Mouse (Mus musculus): ENCODE measurements around the gene Sox1. TPM values are rescaled to one million over a fixed set of nuclear protein-coding genes. Genes with fewer than 3 reads are reported as not detected.

The Sox1 gene
- polyA plus RNA-seq, 1 experiment from 2014 or later, result not detected

DNA sequence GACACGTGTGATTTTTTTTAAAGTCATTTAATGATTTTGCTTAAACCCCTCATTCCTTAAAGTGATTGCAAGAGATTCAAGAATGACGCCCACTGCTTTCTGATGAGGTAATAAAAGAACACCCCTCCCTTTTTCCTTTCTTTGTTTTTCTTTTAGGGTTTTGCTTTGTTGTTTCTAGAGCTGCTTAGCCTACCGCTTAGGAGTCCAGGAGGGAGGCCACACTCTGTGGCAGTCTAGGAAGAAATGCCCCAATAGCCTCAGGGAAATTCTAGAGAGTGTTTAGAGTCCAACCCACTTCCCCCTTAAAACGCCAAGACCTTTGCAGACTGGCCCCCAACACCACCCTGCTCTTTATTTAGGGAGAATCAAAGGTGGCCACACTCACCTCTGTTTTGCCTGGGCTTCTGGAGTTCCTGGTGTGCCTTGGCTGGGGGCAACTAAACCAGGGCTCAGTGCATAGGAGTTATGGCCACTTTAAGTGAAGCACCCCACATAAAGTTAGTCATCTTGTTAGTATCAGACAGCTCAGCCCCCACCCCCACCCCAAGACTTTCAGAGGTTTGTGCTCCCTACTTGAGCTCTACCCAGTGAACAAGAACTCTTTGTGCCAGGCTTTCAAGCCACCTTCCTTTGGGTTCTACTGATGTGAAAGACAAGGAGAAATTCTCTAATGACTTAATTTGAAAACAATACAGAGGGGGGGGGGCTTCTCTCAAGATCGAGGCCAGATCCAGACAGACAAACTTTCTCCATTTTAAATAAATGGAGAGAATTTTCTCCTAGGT lies 4.5 kb downstream of the Sox1 start:
- no peaks in the 10 kb centered on the region for H3K36me3 ChIP-seq (ENCODE audit: insufficient read depth, low read length)
- H3K4me3 ChIP-seq (replicated peaks; ENCODE audit: low read depth, low read length), result no peak overlapping the region
- no peak overlapping the region for H3K9ac ChIP-seq (ENCODE audit: low read depth, low read length)
- no peak overlapping the region for H3K27ac ChIP-seq
- DNase-seq (ENCODE audit: low spot score), result no peak
- TF ChIP-seq CTCF (IDR thresholded peaks at IDR 0.05; ENCODE audit: low read depth), result no peak
- no peak overlapping the region for H3K4me2 ChIP-seq (ENCODE audit: low read length)
- peaks cover 95% of the 10 kb centered on the region for H3K27me3 ChIP-seq (ENCODE audit: insufficient read depth, low read length)
- no peaks in the 10 kb centered on the region for H3K9me3 ChIP-seq (replicated peaks; ENCODE audit: low read length)
- WGBS, result 3% methylated on average over 5 of the region's 5 CpGs
- H3K4me1 ChIP-seq (replicated peaks; ENCODE audit: insufficient read depth, low read length), result peaks cover 16% of the 10 kb centered on the region; the same call in 1 of the 2 replicates
- ATAC-seq (replicated peaks; ENCODE audit: low FRiP score, low read depth), result no peak

DNA sequence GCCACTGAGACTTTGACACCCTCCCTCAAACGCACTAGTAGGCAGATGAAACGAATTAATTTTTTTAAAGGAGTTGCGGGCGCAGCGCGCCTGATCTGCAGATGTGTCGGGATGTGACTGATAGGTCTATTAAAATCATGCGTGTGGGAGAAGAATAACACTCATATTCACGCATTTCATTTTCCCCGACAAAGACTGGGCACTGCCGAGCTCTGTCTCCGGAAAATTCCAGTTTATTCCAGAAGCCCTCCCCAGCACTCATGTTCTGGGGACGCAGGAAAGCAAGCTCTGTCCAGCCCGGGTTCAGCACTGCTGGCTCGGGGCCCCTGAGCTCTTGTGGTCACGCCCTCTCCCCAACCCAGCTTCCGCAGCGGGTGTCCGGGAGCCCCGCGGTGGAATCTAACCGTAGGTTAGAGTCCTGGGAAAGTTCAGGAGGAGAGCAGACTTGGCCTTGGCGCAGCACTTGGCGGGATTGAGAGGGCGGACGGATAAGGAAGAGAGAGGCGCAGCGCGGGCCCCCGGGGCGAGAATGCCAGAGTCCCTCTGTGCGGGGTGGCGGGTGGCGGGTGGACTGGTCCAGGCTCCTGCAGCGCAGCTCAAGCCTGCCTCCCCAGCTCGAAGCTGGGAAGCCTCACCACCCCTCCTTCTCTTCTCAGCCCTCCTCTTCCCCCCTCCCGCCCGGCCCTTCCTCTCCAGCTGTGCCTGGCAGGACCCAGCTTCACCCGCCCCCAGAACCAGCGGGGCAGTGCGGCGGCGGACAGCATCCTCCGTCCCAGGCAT lies 5.7 kb downstream of the Sox1 start:
- peaks cover 92% of the 10 kb centered on the region for H3K27me3 ChIP-seq (ENCODE audit: insufficient read depth, low read length)
- no peak overlapping the region for H3K4me3 ChIP-seq (replicated peaks; ENCODE audit: low read depth, low read length)
- 0 out of 2 replicates have a peak overlapping the region, but pooled peaks have one; percentile 0 for H3K4me2 ChIP-seq (ENCODE audit: low read length)
- H3K36me3 ChIP-seq (ENCODE audit: insufficient read depth, low read length), result no peaks in the 10 kb centered on the region
- no peak for TF ChIP-seq CTCF (IDR thresholded peaks at IDR 0.05; ENCODE audit: low read depth)
- H3K4me1 ChIP-seq (replicated peaks; ENCODE audit: insufficient read depth, low read length), result peaks cover 10% of the 10 kb centered on the region; the same call in 1 of the 2 replicates
- WGBS, result under 1% methylated on average over 43 of the region's 44 CpGs
- no peak overlapping the region for H3K9ac ChIP-seq (ENCODE audit: low read depth, low read length)
- no peak overlapping the region for H3K27ac ChIP-seq
- DNase-seq (ENCODE audit: low spot score) (no peak), ATAC-seq (replicated peaks; ENCODE audit: low FRiP score, low read depth) (no peak)
- H3K9me3 ChIP-seq (replicated peaks; ENCODE audit: low read length), result no peaks in the 10 kb centered on the region

DNA sequence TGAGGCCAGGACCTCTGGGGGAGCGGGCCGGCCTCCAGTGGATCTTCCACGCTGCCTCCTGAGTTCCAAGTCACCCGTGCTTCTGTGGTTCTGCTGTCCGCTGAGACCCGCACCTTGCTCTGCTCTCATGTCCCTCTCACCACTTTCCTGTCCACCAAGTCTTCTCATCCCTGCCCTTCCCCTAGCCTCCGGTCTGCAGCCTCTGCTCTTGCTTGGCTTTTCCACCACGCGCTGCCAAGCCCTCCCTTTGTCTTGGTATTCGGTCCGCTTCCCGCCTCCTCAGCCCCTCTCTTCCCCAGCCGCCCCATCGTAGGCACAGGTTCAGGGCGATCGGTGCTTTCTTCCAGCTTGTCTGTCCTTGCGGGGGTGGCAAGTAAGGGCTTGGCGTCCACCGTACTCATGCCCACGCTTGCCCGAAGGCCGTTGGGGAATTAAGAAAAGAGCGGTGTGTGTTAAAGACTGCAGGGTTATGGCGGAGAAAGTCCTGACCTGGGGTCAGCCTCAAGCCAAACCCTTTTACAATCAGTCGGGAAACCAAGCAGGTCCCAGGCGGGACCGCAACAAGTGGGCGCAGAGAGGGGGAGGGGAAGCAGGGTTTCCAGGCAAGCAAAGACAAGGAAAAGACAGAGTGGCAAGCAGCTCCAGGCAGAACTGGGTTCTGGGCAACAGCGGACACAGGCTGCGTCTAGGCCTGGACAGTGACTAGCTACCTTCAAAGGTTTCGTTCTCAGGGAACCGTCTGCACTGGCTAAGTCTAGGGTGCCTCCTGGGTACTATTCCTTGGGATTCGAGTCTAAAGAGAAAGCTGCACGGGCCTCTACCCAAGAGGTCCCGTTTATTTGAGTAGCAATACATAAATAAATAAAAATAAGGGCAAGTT lies 6.5 kb downstream of the Sox1 start:
- Histone ChIP-seq H3K27ac (no peak overlapping the region), H3K9ac (ENCODE audit: low read depth, low read length) (no peak overlapping the region), H3K9me3 (replicated peaks; ENCODE audit: low read length) (no peaks in the 10 kb centered on the region), H3K36me3 (ENCODE audit: insufficient read depth, low read length) (no peaks in the 10 kb centered on the region), H3K4me1 (replicated peaks; ENCODE audit: insufficient read depth, low read length) (peaks cover 8% of the 10 kb centered on the region; the same call in 1 of the 2 replicates), H3K4me2 (ENCODE audit: low read length) (no peak overlapping the region), H3K27me3 (ENCODE audit: insufficient read depth, low read length) (peaks cover 92% of the 10 kb centered on the region), H3K4me3 (replicated peaks; ENCODE audit: low read depth, low read length) (no peak overlapping the region)
- under 1% methylated on average over 35 of the region's 35 CpGs for WGBS
- no peak for TF ChIP-seq CTCF (IDR thresholded peaks at IDR 0.05; ENCODE audit: low read depth)
- ATAC-seq (replicated peaks; ENCODE audit: low FRiP score, low read depth) (no peak), DNase-seq (ENCODE audit: low spot score) (no peak)

DNA sequence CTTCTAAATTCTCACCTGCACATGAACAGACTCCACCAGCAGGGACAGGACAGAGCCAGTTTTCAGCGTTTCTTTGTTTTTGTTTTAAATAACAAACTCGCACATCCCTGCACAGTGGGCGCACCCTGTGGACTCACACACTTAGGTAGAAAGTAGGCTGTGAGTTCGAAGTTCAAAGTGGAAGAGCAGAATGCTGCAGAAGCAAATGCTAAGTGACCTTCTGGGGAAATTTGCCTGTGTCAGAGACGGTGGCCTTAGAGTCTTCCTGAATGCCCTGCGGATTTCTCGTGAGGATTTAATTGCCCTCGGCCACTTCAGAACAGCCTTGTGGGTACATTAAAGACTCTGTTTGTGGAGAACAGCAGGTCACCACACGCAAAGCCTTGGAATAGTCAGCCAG lies 7.6 kb downstream of the Sox1 start:
- TF ChIP-seq CTCF (IDR thresholded peaks at IDR 0.05; ENCODE audit: low read depth), result no peak
- ATAC-seq (replicated peaks; ENCODE audit: low FRiP score, low read depth) (no peak), DNase-seq (ENCODE audit: low spot score) (no peak)
- 4% methylated on average over 9 of the region's 9 CpGs for WGBS
- no peaks in the 10 kb centered on the region for H3K4me1 ChIP-seq (replicated peaks; ENCODE audit: insufficient read depth, low read length)
- H3K4me3 ChIP-seq (replicated peaks; ENCODE audit: low read depth, low read length), result no peak overlapping the region
- no peaks in the 10 kb centered on the region for H3K36me3 ChIP-seq (ENCODE audit: insufficient read depth, low read length)
- no peaks in the 10 kb centered on the region for H3K9me3 ChIP-seq (replicated peaks; ENCODE audit: low read length)
- no peak overlapping the region for H3K9ac ChIP-seq (ENCODE audit: low read depth, low read length)
- H3K4me2 ChIP-seq (ENCODE audit: low read length), result no peak overlapping the region
- H3K27ac ChIP-seq, result no peak overlapping the region
- peaks cover 88% of the 10 kb centered on the region for H3K27me3 ChIP-seq (ENCODE audit: insufficient read depth, low read length)

DNA sequence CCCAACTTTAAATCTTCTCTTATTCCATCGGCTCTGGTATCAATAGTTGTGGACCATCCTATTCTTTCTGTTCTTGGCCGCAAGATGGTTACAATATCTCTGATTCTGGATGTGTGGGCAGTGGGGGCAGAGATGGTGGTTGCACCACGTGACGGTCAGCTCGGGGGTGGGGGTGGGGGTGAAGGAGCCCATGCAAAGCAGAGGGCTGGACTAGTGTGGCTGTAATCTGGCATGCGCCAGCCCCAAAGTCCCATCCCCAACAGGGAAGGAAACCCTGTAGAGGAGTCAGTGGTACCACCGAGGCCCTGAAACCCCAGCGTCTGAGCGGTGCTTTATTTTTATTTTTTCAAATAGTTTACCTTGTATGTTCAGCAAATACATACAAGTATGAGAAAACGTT lies 12.9 kb downstream of the Sox1 start:
- ATAC-seq (replicated peaks; ENCODE audit: low FRiP score, low read depth) (no peak), DNase-seq (ENCODE audit: low spot score) (no peak)
- no peaks in the 10 kb centered on the region for H3K4me1 ChIP-seq (replicated peaks; ENCODE audit: insufficient read depth, low read length)
- H3K4me3 ChIP-seq (replicated peaks; ENCODE audit: low read depth, low read length), result no peak overlapping the region
- no peaks in the 10 kb centered on the region for H3K36me3 ChIP-seq (ENCODE audit: insufficient read depth, low read length)
- no peak for TF ChIP-seq CTCF (IDR thresholded peaks at IDR 0.05; ENCODE audit: low read depth)
- no peak overlapping the region for H3K4me2 ChIP-seq (ENCODE audit: low read length)
- no peaks in the 10 kb centered on the region for H3K9me3 ChIP-seq (replicated peaks; ENCODE audit: low read length)
- WGBS, result 27% methylated on average over 10 of the region's 10 CpGs
- no peak overlapping the region for H3K9ac ChIP-seq (ENCODE audit: low read depth, low read length)
- peaks cover 49% of the 10 kb centered on the region for H3K27me3 ChIP-seq (ENCODE audit: insufficient read depth, low read length)
- H3K27ac ChIP-seq, result no peak overlapping the region

DNA sequence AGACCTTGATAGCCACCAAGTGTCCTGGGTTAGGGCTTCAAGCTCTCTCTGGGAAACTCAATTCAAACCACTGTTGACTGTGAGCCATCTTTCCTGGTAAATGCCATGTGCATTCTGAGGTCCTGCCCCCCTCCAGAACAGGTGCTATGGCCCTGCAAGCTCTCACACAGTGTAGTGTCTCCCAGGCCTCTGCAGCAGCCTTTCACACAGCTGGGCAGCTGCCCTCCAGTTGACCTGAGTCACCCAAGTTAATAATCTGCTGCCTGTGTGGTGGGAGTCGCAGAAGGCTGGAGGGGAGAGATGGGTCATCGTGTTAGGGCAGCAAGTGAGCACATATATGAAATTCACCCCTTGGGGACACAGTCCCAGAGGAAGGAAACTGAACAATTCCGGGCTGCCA lies 14.9 kb downstream of the Sox1 start:
- Histone ChIP-seq H3K27me3 (ENCODE audit: insufficient read depth, low read length) (peaks cover 29% of the 10 kb centered on the region), H3K36me3 (ENCODE audit: insufficient read depth, low read length) (no peaks in the 10 kb centered on the region), H3K27ac (no peak overlapping the region), H3K4me3 (replicated peaks; ENCODE audit: low read depth, low read length) (no peak overlapping the region), H3K9me3 (replicated peaks; ENCODE audit: low read length) (no peaks in the 10 kb centered on the region), H3K9ac (ENCODE audit: low read depth, low read length) (no peak overlapping the region), H3K4me2 (ENCODE audit: low read length) (no peak overlapping the region), H3K4me1 (replicated peaks; ENCODE audit: insufficient read depth, low read length) (no peaks in the 10 kb centered on the region)
- ATAC-seq (replicated peaks; ENCODE audit: low FRiP score, low read depth), result peak; percentile 90
- no peak for DNase-seq (ENCODE audit: low spot score)
- no peak for TF ChIP-seq CTCF (IDR thresholded peaks at IDR 0.05; ENCODE audit: low read depth)
- 28% methylated on average over 3 of the region's 3 CpGs for WGBS

Measured in kidney, postnatal 0 days (tissue).